Mouse (Mus musculus): Measurements from ENCODE around the gene Tenm2. TPM values are rescaled to one million over a fixed set of nuclear protein-coding genes. Genes with fewer than 3 reads are reported as not detected.

The Tenm2 gene
- polyA plus RNA-seq, 1 experiment from 2014 or later = 5.6 TPM

GRCm38 (mm10) chr11:36679361-36679760 is 556.4 kb downstream of the Tenm2 start:
- H3K4me1 ChIP-seq = no peaks in the 10 kb centered on the region
- H3K4me2 ChIP-seq = no peak overlapping the region
- ATAC-seq (ENCODE audit: insufficient number of reproducible peaks, low FRiP score, low TSS enrichment, low read depth) = no peak
- no peaks in the 10 kb centered on the region for H3K36me3 ChIP-seq
- no peak overlapping the region for H3K9ac ChIP-seq
- peaks cover 3% of the 10 kb centered on the region; the same call in 1 of the 2 replicates for H3K27me3 ChIP-seq
- H3K9me3 ChIP-seq = no peaks in the 10 kb centered on the region
- 83% methylated on average over 2 of the region's 2 CpGs for WGBS
- no peak overlapping the region for H3K27ac ChIP-seq
- no peak overlapping the region for H3K4me3 ChIP-seq

DNA sequence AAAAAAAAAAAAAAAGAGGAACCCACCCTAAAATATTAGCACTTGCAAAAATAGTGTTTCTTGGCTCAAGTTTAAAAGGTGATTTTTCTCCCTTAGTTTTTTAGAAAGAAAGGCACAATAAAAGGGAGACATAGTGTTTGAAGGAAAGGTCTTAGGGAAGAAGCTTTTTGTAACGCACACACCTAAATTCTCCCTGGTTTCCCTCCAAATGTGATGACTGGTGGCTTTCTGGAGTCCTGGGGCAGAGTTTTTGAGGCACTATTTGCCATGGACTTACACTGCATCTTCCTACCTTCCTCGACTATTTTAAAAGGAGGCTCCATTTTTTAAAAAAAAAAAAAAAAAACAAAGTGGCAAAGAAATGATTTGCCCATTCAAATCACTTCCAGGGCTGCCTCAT is 557.2 kb downstream of the Tenm2 start:
- peaks cover 3% of the 10 kb centered on the region; the same call in 1 of the 2 replicates for H3K27me3 ChIP-seq
- no peak overlapping the region for H3K27ac ChIP-seq
- no peaks in the 10 kb centered on the region for H3K36me3 ChIP-seq
- ATAC-seq (ENCODE audit: insufficient number of reproducible peaks, low FRiP score, low TSS enrichment, low read depth) = no peak
- H3K9me3 ChIP-seq = no peaks in the 10 kb centered on the region
- WGBS = 39% methylated on average over 2 of the region's 2 CpGs
- H3K4me1 ChIP-seq = no peaks in the 10 kb centered on the region
- H3K9ac ChIP-seq = no peak overlapping the region
- peak overlapping the region; percentile 37; the same call in 1 of the 2 replicates for H3K4me3 ChIP-seq
- H3K4me2 ChIP-seq = peak overlapping the region; percentile 48; the same call in 1 of the 2 replicates

DNA sequence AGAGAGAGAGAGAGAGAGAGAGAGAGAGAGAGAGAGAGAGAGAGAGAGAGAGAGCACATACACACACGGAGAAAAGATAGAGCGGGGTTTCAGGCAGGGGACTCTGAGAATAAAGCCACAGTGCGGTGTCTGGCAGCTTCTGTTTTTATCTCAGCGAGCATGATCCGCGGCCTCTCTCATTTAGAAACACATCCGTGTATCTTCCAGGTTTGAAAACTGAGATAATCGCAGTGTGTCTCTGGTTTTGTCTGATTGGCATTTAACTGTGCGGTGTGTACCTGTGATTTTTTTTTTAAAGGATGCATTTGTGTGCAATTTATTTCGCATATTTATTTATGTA is 557.7 kb downstream of the Tenm2 start:
- no peak for ATAC-seq (ENCODE audit: insufficient number of reproducible peaks, low FRiP score, low TSS enrichment, low read depth)
- H3K27ac ChIP-seq = peak overlapping the region; percentile 59; the same call in 1 of the 2 replicates
- H3K4me3 ChIP-seq = peak overlapping the region; percentile 37
- no peaks in the 10 kb centered on the region for H3K4me1 ChIP-seq
- H3K4me2 ChIP-seq = peak overlapping the region; percentile 48
- no peaks in the 10 kb centered on the region for H3K36me3 ChIP-seq
- H3K9me3 ChIP-seq = no peaks in the 10 kb centered on the region
- peaks cover 3% of the 10 kb centered on the region; the same call in 1 of the 2 replicates for H3K27me3 ChIP-seq
- H3K9ac ChIP-seq = no peak overlapping the region
- WGBS = 9% methylated on average over 10 of the region's 10 CpGs

- under 1% methylated on average over 23 of the region's 23 CpGs for WGBS
- Histone ChIP-seq H3K4me2 (peak overlapping the region; percentile 48), H3K9me3 (no peaks in the 10 kb centered on the region), H3K27ac (peak overlapping the region; percentile 59), H3K4me3 (peak overlapping the region; percentile 37), H3K36me3 (no peaks in the 10 kb centered on the region), H3K27me3 (peaks cover 3% of the 10 kb centered on the region; the same call in 1 of the 2 replicates), H3K4me1 (no peaks in the 10 kb centered on the region), H3K9ac (0 out of 2 replicates have a peak overlapping the region, but pooled peaks have one; percentile 27)
- ATAC-seq (ENCODE audit: insufficient number of reproducible peaks, low FRiP score, low TSS enrichment, low read depth) = no peak
Observed at GRCm38 (mm10) chr11:36677321-36678056, 558.3 kb downstream of the Tenm2 start.

- Histone ChIP-seq H3K9ac (no peak overlapping the region), H3K4me3 (peak overlapping the region; percentile 37), H3K27me3 (peaks cover 3% of the 10 kb centered on the region; the same call in 1 of the 2 replicates), H3K4me2 (peak overlapping the region; percentile 48), H3K4me1 (no peaks in the 10 kb centered on the region), H3K27ac (no peak overlapping the region), H3K9me3 (no peaks in the 10 kb centered on the region), H3K36me3 (no peaks in the 10 kb centered on the region)
- no peak for ATAC-seq (ENCODE audit: insufficient number of reproducible peaks, low FRiP score, low TSS enrichment, low read depth)
- 42% methylated on average over 16 of the region's 16 CpGs for WGBS
Observed at GRCm38 (mm10) chr11:36676446-36677284, 559.1 kb downstream of the Tenm2 start.

GRCm38 (mm10) chr11:36674902-36675422 is 560.8 kb downstream of the Tenm2 start:
- no peak for ATAC-seq (ENCODE audit: insufficient number of reproducible peaks, low FRiP score, low TSS enrichment, low read depth)
- no peak overlapping the region for H3K4me2 ChIP-seq
- H3K27me3 ChIP-seq = peaks cover 3% of the 10 kb centered on the region; the same call in 1 of the 2 replicates
- no peak overlapping the region for H3K27ac ChIP-seq
- no peaks in the 10 kb centered on the region for H3K9me3 ChIP-seq
- WGBS = 77% methylated on average over 4 of the region's 4 CpGs
- no peak overlapping the region for H3K4me3 ChIP-seq
- no peaks in the 10 kb centered on the region for H3K36me3 ChIP-seq
- no peak overlapping the region for H3K9ac ChIP-seq
- no peaks in the 10 kb centered on the region for H3K4me1 ChIP-seq

DNA sequence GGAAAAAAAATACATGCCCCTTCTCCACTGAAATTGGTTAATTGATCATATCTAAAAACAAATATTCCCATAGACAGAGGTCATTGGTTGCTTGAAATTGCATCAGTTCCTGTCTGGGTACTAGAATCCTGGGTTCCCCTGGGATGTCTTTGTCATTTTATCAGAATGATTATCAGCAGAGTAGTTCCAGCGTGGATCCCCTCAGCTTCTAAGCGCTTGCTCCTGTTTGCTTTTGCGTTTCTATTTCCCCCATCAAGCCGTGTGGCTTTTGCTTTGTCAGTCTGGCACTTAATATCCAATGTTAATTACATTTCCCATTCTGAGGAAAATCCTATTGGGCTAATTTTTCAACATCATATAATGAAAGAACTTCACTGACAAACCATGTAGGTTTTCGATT is 561.6 kb downstream of the Tenm2 start:
- WGBS = 71% methylated on average over 5 of the region's 5 CpGs
- H3K4me3 ChIP-seq = no peak overlapping the region
- H3K4me2 ChIP-seq = no peak overlapping the region
- no peak overlapping the region for H3K9ac ChIP-seq
- H3K36me3 ChIP-seq = no peaks in the 10 kb centered on the region
- no peaks in the 10 kb centered on the region for H3K9me3 ChIP-seq
- no peaks in the 10 kb centered on the region for H3K4me1 ChIP-seq
- peaks cover 3% of the 10 kb centered on the region; the same call in 1 of the 2 replicates for H3K27me3 ChIP-seq
- ATAC-seq (ENCODE audit: insufficient number of reproducible peaks, low FRiP score, low TSS enrichment, low read depth) = no peak
- no peak overlapping the region for H3K27ac ChIP-seq

- whole genome bisulfite sequencing = 66% methylated on average over 9 of the region's 9 CpGs
- no peak for ATAC-seq (ENCODE audit: insufficient number of reproducible peaks, low FRiP score, low TSS enrichment, low read depth)
Observed at GRCm38 (mm10) chr11:36671196-36671595, 564.6 kb downstream of the Tenm2 start.

GRCm38 (mm10) chr11:36664026-36664425 is 571.7 kb downstream of the Tenm2 start:
- ATAC-seq (ENCODE audit: insufficient number of reproducible peaks, low FRiP score, low TSS enrichment, low read depth) = no peak

More at GRCm38 (mm10) chr11:36671196-36671595, 564.6 kb downstream of the Tenm2 start:
- Histone ChIP-seq H3K4me2 (no peak overlapping the region), H3K27me3 (peaks cover 3% of the 10 kb centered on the region; the same call in 1 of the 2 replicates), H3K9me3 (no peaks in the 10 kb centered on the region), H3K36me3 (no peaks in the 10 kb centered on the region), H3K4me3 (no peak overlapping the region), H3K9ac (no peak overlapping the region), H3K4me1 (no peaks in the 10 kb centered on the region), H3K27ac (no peak overlapping the region)

GRCm38 (mm10) chr11:36663571-36663970 is 572.2 kb downstream of the Tenm2 start:
- ATAC-seq (ENCODE audit: insufficient number of reproducible peaks, low FRiP score, low TSS enrichment, low read depth) = no peak
- H3K27ac ChIP-seq = no peak overlapping the region
- H3K9me3 ChIP-seq = no peaks in the 10 kb centered on the region
- no peak overlapping the region for H3K9ac ChIP-seq
- H3K36me3 ChIP-seq = no peaks in the 10 kb centered on the region
- no peaks in the 10 kb centered on the region for H3K4me1 ChIP-seq
- H3K27me3 ChIP-seq = no peaks in the 10 kb centered on the region
- no peak overlapping the region for H3K4me3 ChIP-seq
- no peak overlapping the region for H3K4me2 ChIP-seq
- WGBS = 61% methylated on average over 3 of the region's 3 CpGs

More at GRCm38 (mm10) chr11:36664026-36664425, 571.7 kb downstream of the Tenm2 start:
- Histone ChIP-seq H3K4me3 (no peak overlapping the region), H3K27ac (no peak overlapping the region), H3K36me3 (no peaks in the 10 kb centered on the region), H3K4me1 (no peaks in the 10 kb centered on the region), H3K9ac (no peak overlapping the region), H3K4me2 (no peak overlapping the region), H3K27me3 (no peaks in the 10 kb centered on the region), H3K9me3 (no peaks in the 10 kb centered on the region)
- 88% methylated on average over 1 of the region's 1 CpGs for WGBS

GRCm38 (mm10) chr11:36653656-36654323 is 582.0 kb downstream of the Tenm2 start:
- no peak for ATAC-seq (ENCODE audit: insufficient number of reproducible peaks, low FRiP score, low TSS enrichment, low read depth)
- no peaks in the 10 kb centered on the region for H3K9me3 ChIP-seq
- no peaks in the 10 kb centered on the region for H3K4me1 ChIP-seq
- H3K36me3 ChIP-seq = no peaks in the 10 kb centered on the region
- no peak overlapping the region for H3K4me2 ChIP-seq
- H3K4me3 ChIP-seq = no peak overlapping the region
- no peaks in the 10 kb centered on the region for H3K27me3 ChIP-seq
- H3K27ac ChIP-seq = no peak overlapping the region
- no peak overlapping the region for H3K9ac ChIP-seq
- WGBS = 74% methylated on average over 9 of the region's 9 CpGs
